Mouse (Mus musculus) right cerebral cortex, postnatal 14 days (tissue): ENCODE measurements around the gene Sbno1.

Experiments used
- DNase-seq: peaks from one replicate; pipeline ENCODE4 v3.0.0; 2022

Gene Sbno1

DNA sequence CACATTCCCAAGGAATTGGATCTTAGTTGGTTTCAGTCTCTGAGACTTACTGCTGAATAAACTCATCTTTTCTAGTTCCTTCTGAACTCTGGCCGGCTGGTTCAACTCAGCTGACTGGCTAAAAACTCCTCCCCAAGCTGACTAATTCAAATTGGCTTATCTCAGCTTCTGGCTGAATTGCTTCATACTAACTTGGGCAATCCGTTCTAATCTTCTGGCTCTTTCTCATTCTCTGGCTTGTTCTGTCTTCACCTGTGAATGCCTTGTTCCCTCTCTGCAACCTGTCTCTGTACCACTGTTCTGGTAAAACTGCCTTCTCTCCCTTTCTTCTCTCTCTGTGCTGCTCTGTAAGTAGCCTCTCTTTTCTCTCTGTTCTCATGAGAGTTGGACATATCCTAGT, 16.8 kb upstream of the Sbno1 start:
- no peak for DNase-seq

DNA sequence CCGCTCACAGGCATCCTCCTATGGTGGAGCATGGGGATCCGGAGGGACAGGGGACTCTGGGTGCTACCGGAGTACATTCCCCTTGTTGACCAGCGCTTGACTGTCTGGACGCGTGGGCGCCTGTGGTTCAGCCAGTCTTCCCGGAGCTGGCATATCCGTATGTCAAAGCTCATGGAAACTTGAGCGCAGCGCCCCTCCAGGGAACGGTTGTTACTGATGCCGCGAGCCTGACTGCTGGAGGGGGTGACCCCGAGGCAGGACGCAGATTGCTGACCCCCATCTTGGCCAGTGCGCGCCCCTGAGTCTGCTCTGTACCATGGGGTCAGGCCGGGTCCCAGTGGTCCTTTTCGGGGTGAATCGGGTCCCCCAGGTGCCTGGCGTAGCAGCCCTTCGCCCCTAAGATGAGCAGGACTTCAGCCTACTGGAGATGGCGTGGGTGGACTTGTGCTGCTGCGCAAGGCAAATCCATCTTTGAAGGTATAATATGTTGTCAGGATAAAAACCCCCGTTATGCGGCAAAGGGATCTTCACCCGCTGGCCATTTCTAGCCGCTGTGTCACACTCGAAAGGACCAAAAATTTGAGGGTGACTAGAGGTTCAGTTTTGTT, 14.4 kb upstream of the Sbno1 start:
- peak; percentile 61 for DNase-seq

DNA sequence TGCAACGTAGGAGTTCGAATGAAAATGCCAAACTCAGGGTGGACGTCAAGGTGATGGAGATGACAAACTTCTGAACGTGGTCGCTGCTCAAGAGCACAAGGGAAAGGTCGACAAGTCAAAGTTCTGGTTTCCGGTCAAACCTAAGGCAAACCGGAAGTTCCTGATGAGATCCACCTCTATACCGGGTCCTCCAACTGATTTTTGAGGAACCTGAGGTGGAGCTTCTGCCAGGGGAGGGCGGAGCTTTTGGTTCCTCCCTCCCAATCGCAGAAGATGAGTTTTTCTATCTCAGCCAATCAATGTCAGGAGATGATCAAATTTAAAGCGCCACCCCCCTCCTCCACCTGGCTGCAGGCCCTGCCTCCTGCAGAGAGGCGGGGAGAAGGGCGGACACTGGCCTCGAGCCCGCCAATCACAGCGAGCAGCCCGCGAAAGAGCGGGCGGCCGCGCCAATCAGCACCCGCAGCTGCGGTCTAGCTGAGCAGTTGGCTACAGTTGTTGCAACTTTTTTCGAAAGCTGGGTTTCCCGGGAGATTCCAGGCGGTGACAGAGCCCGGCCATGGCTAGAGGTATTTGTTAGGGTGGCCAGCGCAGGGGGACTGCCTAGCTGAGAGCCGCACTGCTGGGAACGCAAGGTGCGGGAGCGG, 13.8 kb upstream of the Sbno1 start, which contains the start of gene Kmt5a:
Kmt5a (plus strand) TSS at position 484 of the 647 bp plus-strand sequence.
- peak; percentile 90 for DNase-seq

DNA sequence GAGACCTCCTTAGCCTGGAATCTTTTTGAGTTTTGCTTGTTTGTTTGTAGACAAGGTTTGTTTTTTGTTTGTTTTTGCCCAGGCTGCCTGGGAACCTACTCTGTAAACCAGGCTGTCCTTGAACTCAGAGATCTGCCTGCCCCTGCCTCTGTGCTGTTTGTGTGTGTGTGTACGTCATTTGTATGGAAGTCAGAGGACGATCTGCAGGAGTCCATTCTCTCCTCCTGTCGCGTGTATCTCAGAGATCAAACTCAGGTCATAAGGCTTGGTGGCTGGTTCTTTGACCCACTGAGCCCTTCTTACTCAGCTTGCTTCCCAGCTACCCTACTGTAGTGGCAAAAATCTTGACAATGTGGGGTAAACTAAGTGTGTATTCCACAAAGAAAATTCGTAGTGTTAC, 12.9 kb upstream of the Sbno1 start:
- DNase-seq: no peak

DNA sequence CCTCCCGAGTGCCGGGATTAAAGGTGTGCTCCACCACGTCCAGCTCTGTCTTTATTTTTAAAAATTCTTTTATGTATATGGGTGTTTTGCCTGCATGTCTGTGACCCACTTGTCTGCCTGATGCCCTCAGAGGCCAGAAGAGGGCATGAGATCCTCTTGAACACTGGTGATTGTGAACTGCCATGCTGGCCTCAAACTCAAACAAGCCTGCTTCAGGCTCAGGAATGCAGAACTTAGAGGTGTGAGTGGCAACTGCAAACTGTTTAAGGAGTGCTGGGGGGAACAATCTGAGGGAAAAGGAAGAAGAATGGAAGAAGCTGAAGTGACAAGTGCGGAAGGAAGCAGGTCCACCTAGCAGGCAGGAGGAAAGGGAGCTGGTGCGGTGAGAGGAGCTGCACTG, 12.4 kb upstream of the Sbno1 start:
- no peak for DNase-seq

DNA sequence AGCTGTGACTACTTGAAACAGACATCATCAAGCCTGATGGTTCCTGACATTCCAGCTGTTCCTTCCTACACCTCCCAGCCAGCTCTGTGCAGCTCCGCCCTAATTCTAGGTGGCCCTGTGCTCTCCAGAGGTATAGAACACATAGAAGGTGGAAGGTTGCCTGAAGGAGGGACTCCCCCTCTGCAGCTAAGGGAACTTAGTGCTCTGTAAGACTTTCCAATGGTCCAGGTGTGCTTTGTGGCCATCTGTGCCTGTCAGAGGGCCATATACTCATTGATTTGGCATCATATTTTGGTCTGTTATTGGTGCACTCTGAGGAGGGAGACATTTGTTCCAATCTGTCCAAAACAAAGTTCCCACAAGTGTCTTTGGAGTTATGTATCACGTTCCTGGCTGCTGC, 7.2 kb upstream of the Sbno1 start:
- DNase-seq: no peak

DNA sequence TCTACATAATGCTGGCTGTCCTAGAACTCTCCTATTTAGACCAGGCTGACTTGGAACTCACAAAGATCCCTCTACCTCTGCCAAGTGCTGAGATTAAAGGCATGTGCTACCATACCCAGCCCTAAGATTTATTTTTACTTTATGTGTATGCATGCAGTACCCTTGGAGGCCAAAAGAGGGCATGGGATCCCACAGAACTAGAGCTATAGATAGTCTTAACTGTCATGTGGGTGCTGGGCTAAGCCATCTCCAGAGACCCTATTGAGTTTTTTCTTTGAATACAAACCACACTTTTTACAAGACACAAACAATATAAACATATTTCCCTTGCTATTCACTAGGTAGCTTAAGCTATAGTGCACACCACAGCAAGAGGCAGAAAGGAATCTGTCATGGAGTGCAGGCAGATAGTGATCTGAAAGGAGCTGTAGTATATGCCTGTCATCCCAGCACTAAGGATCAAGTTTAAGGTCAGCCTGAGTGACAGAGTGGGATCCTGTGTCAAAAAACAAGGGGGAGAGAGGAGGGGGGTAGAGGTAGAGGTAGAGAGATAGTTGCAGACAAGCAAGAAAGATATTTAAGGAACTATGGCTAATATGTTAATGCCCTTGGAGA, 6.7 kb upstream of the Sbno1 start:
- DNase-seq: peak; percentile 77

DNA sequence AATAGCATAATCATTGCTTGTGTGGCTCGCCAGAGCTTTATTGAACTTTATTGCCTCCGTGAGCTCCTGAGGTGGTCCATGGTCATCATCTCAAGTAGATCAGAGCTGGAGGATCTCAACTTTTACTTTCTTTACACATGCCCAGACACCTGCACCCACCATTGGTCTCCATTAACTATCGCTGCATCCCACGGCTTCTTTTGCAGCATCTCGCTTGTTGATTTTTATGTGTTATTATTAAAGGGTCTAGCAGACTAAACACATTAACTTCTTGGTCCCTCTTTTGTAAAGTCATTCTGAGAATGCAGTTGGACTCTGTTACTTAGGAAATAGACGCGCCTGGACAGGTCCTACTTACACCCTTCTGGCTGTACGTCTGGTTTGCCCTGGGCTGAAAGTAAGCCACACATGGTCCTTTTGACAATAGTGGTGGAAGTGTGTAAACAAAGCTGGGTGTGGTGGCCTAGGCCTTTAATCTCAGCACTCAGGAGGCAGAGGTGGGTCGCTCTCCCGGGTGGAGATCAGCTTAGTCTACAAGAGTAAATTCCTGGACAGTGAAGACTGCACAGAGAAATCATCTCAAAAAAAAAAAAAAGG, 772 bp upstream of the Sbno1 start:
- no peak for DNase-seq

DNA sequence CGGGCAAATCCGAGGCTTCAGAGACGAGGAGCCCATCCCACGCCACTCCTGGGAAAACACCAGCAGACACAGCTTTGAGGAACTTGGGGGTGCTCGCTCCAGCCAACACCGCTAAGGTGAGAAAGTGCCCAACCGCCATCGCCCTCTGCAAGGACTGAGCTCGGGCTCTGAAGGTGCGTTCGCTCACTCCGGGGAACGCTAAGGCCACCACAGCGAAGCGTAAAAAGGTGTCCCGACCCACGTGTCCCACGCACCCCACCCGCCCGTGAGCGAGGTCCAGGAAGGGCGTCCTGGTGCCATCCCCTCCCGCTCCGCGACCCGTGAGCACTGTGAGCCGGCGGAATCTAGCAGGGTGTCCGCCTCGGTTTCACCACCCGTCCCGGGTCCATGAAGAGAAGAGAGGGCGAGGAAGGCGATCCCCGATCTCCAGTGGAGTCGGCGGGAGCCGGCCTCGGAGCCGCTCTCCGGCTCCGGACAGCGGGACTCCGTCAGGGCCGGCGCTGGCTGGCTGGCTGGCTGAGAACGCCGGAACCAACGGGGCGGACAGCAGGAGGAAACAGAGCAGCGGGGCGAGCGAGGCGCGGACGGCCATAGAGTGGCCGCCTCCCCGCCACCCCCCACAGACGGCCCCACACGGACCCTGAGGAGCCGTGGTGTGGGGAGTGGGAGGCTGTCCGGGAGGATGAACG, 934 bp downstream of the Sbno1 start:
- DNase-seq: peak; percentile 46

DNA sequence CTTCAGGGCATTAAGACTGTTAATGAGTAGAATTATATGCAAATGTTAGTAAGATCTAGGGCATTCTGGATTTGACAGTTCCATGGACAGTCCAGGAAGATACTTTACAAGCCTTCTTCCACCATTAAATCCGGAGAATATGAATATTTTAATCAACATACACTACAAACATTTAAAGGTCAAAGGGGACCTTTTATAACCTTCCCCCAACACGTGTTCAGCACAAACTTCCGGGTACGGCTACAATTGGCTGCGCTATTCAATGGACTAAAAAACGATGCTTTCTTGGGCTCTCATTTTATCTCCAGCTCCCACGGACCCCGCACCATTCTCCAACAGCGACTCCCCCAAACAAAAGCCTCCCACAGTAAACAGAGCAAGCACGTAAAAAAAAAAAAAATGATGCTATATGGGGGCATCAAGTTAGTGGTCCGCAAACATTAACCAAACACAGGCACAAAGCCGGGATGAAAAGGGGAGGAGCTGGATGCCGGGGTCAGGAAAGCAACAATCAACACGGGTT, 1.5 kb downstream of the Sbno1 start:
- no peak for DNase-seq

DNA sequence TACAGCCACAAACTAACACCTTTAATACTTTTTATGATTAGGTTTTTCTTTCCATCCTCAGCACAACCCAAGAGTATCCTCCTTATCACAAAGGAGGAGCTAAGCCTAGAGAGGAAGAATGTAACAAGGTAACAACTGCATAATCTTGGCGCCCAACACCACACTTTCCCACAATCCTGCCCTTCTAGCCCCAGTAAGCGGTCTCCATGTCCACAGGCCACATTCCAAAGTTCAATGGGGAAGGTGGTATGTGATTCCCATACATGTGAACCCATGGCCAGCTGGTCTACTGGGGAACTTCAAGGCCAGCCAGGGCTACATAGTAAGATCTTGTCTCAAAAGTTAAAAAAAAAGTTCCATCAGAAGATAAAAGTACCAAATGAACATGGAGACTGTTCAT, 4.0 kb downstream of the Sbno1 start:
- DNase-seq: no peak

DNA sequence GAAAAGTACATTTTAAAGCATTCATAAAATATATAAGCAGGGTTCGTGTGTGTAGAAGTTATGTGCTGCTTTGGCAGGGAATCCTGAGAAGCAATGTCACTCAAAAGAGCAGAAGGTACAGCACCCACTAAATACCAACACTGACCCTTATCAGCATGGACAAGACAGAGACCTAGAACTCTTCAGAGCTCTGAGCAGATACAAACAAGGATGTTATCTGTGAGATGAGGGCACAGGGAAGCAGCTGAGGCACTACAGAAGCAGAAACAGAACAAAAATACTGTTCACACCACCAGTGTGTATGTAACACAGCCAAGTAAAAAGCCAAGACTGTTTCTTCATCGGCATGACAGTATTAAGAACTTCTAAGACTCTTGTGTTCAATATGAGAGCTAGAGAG, 6.9 kb downstream of the Sbno1 start:
- DNase-seq: no peak

DNA sequence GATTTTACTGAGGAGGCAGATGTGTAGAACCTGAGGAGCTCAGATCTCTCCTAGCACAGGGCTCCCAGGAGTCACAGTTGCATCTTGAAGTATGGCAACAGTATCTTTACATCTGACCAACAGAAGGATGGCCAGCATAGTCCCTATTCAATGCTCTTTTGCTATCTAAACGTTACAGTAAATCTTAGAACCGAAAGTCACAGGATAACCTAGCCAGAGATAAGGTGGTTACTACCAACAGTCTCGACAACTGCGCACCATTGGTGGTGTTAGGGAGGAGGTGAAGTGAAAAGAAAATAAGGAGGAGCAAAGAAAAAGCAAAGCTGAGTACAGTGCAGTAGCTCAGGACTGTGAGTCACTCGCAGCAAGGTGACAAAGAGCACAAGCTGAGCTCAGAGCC, 13.6 kb downstream of the Sbno1 start:
- DNase-seq: no peak

DNA sequence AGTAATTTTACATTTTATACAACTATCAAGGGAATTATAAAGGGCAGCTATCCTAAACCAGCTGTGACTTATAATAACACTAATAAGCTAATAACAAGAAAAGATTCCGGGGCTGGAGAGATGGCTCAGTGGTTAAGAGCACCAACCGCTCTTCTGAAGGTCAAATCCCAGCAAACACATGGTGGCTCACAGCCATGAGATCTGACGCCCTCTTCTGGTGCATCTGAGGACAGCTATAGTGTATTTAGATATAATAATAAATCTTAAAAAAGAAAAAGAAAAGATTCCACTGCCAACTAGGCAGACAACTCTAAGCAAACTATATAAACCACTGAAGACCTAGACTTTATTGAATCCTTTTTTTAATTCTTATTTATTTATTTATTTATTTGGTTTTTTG, 15.0 kb downstream of the Sbno1 start:
- no peak for DNase-seq

DNA sequence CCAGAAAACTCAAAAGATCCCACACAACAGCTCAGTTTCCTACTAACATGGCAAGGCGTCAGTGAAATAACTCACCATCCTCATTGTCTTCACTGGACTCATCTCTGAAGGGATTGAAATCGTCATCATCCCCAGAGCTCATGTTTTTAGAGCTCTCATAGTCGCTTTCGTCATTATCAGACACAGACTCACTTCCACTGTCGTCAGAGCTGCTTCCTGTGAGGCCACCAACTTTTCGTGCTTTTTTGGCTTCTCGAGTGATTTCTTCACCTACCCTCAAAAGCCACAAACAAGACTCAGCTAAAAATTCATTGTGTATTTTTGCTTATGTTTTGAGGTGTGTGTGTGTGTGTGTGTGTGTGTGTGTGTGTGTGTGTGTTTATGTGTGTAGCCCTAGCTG, 32.1 kb downstream of the Sbno1 start:
- DNase-seq: no peak

DNA sequence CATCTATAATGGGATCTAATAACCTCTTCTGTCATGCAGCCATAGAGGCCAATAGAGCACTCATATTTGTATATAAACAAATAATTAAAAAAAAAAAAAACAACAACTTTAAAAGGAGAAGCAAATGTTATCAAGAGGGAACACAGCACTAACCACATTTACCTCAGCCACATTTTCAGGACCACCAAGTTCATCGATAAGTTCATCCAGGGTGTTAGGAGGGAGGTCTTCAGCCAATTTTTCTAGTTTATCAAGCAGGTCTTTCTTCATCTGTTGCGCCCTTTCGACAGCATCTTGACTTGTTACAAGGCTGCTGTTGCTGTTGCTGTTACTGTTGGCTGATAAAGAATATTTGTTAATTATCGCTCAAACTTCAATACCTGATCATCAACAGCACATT, 33.4 kb downstream of the Sbno1 start:
- no peak for DNase-seq

DNA sequence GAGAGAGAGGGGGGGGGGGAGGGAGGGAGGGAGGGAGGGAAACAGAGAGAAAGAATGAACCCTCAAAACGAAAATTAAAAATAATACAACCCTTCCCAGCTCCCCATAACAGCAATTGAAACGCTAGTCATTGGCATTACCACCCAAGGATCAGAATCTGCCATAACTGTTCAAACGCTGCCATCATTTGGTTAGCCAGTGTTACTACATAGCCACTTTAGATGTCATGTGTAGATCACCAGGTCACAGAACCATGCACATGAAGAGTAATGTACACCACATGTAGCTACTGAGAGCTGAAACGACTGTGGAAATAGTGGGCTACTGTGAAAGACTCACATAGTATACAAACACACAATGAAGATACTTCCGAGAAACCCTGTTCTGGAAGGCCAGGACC, 37.9 kb downstream of the Sbno1 start:
- no peak for DNase-seq

DNA sequence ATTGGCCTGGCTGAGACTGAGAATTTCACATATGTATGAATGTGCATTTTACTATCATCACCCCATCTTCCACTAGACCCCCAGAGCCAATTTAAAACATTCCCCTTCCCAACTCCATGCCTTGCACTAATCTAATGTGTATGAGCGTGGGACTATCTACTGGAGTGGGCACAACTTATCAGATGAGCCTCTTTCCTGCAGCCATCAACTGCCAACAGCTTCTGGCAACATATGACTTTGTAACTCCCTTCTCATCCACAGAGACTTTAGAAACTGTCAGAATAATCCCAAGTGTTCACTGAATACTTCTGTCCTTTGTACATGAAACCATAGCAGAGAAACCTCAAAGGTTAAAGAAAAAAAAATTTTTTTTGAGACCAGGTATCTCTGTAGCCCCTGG, 45.7 kb downstream of the Sbno1 start:
- no peak for DNase-seq

DNA sequence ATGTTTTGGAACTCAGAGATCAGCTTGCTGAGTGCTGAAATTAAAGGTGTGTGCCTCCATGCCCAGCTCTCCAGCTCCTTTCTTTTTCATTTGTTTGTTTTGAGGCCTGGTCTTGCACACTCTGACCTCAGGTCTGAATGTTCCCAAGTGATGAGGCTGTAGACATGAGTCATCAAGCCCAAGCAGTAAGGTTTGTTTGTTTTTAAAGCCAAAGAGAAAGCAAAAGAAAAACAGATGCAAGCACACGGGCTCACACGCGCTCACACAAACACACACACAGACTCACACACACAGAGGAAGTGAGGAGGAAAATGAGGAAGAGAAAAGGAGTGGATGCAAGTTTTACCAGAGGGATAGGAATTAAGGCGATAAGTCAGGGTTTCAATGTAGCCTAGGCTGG, 48.7 kb downstream of the Sbno1 start:
- DNase-seq: no peak

DNA sequence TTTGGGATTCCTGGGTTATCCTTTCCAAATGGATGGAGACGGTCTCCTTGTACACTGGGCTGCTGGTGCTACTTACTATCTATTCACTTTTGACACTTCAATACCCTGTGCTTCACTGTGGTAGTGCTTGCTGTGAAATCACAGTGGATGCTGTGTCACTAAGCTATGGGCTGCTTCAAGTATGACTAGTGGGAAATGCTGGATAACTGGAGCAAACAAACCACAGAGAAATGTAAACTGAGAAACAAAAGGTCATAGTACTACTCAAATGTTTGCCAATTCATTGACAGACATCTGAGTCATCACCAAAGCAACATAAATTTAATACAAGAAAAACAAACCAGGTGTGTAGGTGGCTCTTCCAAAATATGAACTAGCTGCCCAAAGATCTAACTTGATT, 49.4 kb downstream of the Sbno1 start:
- DNase-seq: no peak

DNA sequence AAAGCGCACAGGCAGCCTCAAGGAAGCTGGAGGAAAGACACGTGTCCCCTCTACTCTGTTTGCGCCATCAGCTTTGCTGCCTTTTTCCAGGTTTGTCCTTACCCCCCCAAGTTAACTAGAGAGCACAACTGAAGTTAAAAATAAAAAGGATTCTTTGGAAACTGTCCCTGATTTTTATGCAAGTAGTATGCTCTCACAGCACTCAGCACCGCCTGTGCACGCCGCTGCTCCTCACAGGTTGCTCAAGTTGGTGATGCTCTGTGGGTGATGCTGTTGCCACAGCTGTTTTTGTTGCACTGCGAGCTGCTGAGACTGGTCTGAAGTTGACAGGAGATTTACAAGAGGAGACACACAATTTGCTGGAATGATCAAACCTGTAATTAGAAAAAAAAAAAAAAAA, 51.5 kb downstream of the Sbno1 start:
- no peak for DNase-seq

DNA sequence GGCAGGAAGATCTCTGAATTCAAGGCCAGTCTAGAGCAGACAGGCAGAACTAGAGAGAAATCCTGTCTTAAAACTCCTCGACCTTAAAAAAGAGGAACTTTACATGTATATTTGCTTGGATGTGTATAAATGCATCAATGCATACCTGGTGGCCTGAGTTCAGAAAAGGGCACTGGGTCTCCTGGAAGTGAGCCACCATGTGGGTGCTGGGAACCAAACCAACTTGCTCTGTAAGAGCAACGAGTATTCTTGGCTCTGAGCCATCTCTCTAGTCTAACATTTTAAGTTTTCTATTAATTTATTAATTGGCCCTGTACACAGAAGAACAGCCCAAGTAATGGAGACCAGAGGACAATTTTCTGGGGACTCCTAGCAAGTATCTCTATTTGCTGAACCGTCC, 59.1 kb downstream of the Sbno1 start:
- DNase-seq: no peak

DNA sequence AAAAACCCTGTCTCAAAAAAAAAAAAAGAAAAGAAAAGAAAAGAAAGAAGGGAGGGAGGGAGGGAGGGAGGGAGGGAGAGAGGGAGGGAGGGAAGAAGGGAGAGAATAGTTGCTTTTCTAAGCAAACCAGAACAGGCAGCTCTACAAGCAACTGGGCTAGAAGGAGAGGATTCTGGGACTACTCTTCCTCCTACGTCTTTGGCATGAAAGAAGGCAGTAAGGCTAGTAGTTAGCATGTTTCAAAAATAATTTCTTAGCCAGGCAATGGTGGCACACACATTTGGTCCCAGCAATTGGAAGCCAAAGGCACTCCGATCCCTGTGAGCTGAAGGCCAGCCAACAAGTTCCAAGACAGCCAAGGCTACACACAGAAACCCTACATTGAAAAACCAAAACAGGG, 60.0 kb downstream of the Sbno1 start:
- no peak for DNase-seq
